Mouse (Mus musculus) lung, postnatal 0 days (tissue): ENCODE measurements around the gene Gm20388. TPM values are rescaled to one million over a fixed set of nuclear protein-coding genes. Genes with fewer than 3 reads are reported as not detected.
A peak's percentile ranks its signal among the peaks of the same experiment; 100 is the strongest.

ENCODE experiments used
- ATAC-seq: fragments of 200-750 bp; cut with Nextera tagmentation; 2 replicates; pipeline ENCODE4 v1.8.0; 2017; ENCODE audit warnings: moderate library complexity
- DNase-seq: peaks from one replicate; pipeline ENCODE4 v3.0.0-alpha.2; 2016; ENCODE audit warnings: low spot score
- H3K27ac ChIP-seq: fragments of 300-500 bp; sonication (generic); 2 replicates; pipeline ENCODE4 v1.5.1; 2014; ENCODE audit warnings: antibody characterized with exemption, mild to moderate bottlenecking, low read length, mixed read lengths
- H3K27me3 ChIP-seq: fragments of 300-500 bp; sonication (generic); replicated peaks from 2 replicates; pipeline ENCODE4 v1.6.1; 2014; ENCODE audit warnings: low read length, mixed read lengths; ENCODE audit not compliant: insufficient read depth
- H3K36me3 ChIP-seq: fragments of 300-500 bp; sonication (generic); 2 replicates; pipeline ENCODE4 v1.6.1; 2014; ENCODE audit warnings: low read length, mixed read lengths; ENCODE audit not compliant: insufficient read depth
- H3K4me1 ChIP-seq: fragments of 300-500 bp; sonication (generic); 2 replicates; pipeline ENCODE4 v1.6.1; 2014; ENCODE audit warnings: antibody characterized with exemption, low read depth, low read length, mixed read lengths; ENCODE audit not compliant: insufficient read depth
- H3K4me2 ChIP-seq: fragments of 300-500 bp; sonication (generic); replicated peaks from 2 replicates; pipeline ENCODE4 v1.6.1; 2014; ENCODE audit warnings: low read depth, mild to moderate bottlenecking, low read length, moderate library complexity, mixed read lengths
- H3K4me3 ChIP-seq: fragments of 300-500 bp; sonication (generic); 2 replicates; pipeline ENCODE4 v1.5.1; 2014; ENCODE audit warnings: low read depth, low read length
- H3K9ac ChIP-seq: fragments of 300-500 bp; sonication (generic); replicated peaks from 2 replicates; pipeline ENCODE4 v1.6.1; 2014; ENCODE audit warnings: low read depth, mild to moderate bottlenecking
- H3K9me3 ChIP-seq: fragments of 300-500 bp; sonication (generic); 2 replicates; pipeline ENCODE4 v1.6.1; 2016; ENCODE audit warnings: low read length, mixed read lengths
- CTCF ChIP-seq: IDR thresholded peaks from 2 replicates; pipeline ENCODE4 v1.5.1; 2016; ENCODE audit warnings: antibody characterized with exemption, mild to moderate bottlenecking
- EP300 ChIP-seq: IDR thresholded peaks from 2 replicates; pipeline ENCODE4 v1.6.1; 2016; ENCODE audit warnings: antibody characterized with exemption, mild to moderate bottlenecking, control low read depth
- WGBS: fragments of 180-500 bp; shearing (Covaris S2); extraction: QIAGEN DNeasy Blood & Tissue Kit; methylation state at CpG from one replicate; pipeline ENCODE4 v1.1.7; 2014; 5-methylcytosine and 5-hydroxymethylcytosine counted together
- microRNA counts: library from miRNA; unstranded; fragments of <30 nt; microRNA quantifications from one replicate; lab custom pipeline; 2015
- microRNA-seq: library from miRNA; unstranded; fragments of <30 nt; microRNA quantifications from one replicate; pipeline ENCODE4, GENCODE M21; 2016
- polyA plus RNA-seq: library from polyadenylated mRNA; unstranded; fragments of >200 nt; fragmentation: Nextera tagmentation; extraction: Ambion mirVana; gene quantifications from 2 replicates; pipeline ENCODE4 v1.2.1, GENCODE M21; 2015

The Gm20388 gene
- polyA plus RNA-seq, 1 experiment from 2014 or later = not detected

GRCm38 (mm10) chr8:124391191-124391590, 4480.6 kb downstream of the Gm20388 start:
- no peak for TF ChIP-seq EP300
- no peak for TF ChIP-seq CTCF
- Histone ChIP-seq H3K4me3 (no peak overlapping the region), H3K9ac (no peak overlapping the region)

GRCm38 (mm10) chr8:124392271-124393012, 4481.8 kb downstream of the Gm20388 start:
- Histone ChIP-seq H3K36me3 (no peaks in the 10 kb centered on the region), H3K27ac (no peak overlapping the region), H3K4me3 (no peak overlapping the region), H3K27me3 (no peaks in the 10 kb centered on the region), H3K9ac (no peak overlapping the region), H3K4me2 (no peak overlapping the region), H3K9me3 (no peaks in the 10 kb centered on the region), H3K4me1 (no peaks in the 10 kb centered on the region; the same call in 1 of the 2 replicates)
- ATAC-seq = no peak
- DNase-seq = no peak
- no peak for TF ChIP-seq CTCF
- no peak for TF ChIP-seq EP300
- 61% methylated on average over 10 of the region's 10 CpGs for WGBS

More at GRCm38 (mm10) chr8:124391191-124391590, 4480.6 kb downstream of the Gm20388 start:
- ATAC-seq (no peak), DNase-seq (no peak)
- H3K27ac ChIP-seq = no peak overlapping the region
- no peak overlapping the region for H3K4me2 ChIP-seq
- H3K4me1 ChIP-seq = no peaks in the 10 kb centered on the region
- no peaks in the 10 kb centered on the region for H3K36me3 ChIP-seq
- H3K27me3 ChIP-seq = no peaks in the 10 kb centered on the region
- 84% methylated on average over 7 of the region's 7 CpGs for WGBS
- H3K9me3 ChIP-seq = no peaks in the 10 kb centered on the region

GRCm38 (mm10) chr8:124393013-124393412, 4482.4 kb downstream of the Gm20388 start:
- ATAC-seq = no peak
- no peak overlapping the region for H3K4me3 ChIP-seq
- H3K27me3 ChIP-seq = no peaks in the 10 kb centered on the region
- no peaks in the 10 kb centered on the region for H3K9me3 ChIP-seq
- H3K36me3 ChIP-seq = no peaks in the 10 kb centered on the region
- no peak for TF ChIP-seq CTCF
- H3K9ac ChIP-seq = no peak overlapping the region
- no peak overlapping the region for H3K27ac ChIP-seq
- no peak for DNase-seq
- H3K4me1 ChIP-seq = no peaks in the 10 kb centered on the region; the same call in 1 of the 2 replicates
- no peak overlapping the region for H3K4me2 ChIP-seq
- WGBS = 74% methylated on average over 5 of the region's 5 CpGs

DNA sequence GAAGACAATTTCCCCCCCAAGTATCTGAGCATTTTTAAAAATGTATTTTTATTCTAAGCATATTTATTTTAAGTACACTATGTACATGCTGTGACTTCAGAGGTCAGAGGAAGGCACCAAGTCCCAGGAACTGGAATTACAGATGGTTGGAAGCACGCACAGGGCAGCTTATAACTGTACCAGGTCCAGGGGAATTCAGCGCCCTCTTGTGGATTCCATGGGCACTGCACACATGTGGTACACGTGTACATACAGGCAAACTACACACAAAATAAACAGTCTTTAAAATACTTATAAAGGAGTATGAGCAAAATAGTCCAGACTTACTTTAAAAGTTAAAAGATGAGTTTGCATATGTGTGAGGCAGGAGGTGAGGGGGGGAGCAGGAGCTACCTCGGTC, 4483.3 kb downstream of the Gm20388 start:
- 79% methylated on average over 4 of the region's 4 CpGs for WGBS
- H3K9me3 ChIP-seq = no peaks in the 10 kb centered on the region
- no peak overlapping the region for H3K4me2 ChIP-seq
- no peak overlapping the region for H3K27ac ChIP-seq
- H3K36me3 ChIP-seq = no peaks in the 10 kb centered on the region
- H3K9ac ChIP-seq = no peak overlapping the region
- no peak for ATAC-seq
- H3K27me3 ChIP-seq = no peaks in the 10 kb centered on the region
- H3K4me3 ChIP-seq = no peak overlapping the region
- TF ChIP-seq EP300 = no peak
- TF ChIP-seq CTCF = peak; percentile 40
- no peak for DNase-seq
- H3K4me1 ChIP-seq = no peaks in the 10 kb centered on the region; the same call in 1 of the 2 replicates

- WGBS = 60% methylated on average over 7 of the region's 7 CpGs
- H3K4me2 ChIP-seq = no peak overlapping the region
- no peak overlapping the region for H3K9ac ChIP-seq
- no peak overlapping the region for H3K4me3 ChIP-seq
- ATAC-seq (no peak), DNase-seq (no peak)
- TF ChIP-seq CTCF = no peak
- no peak for TF ChIP-seq EP300
- no peaks in the 10 kb centered on the region; the same call in 1 of the 2 replicates for H3K4me1 ChIP-seq
- H3K9me3 ChIP-seq = no peaks in the 10 kb centered on the region
- H3K27ac ChIP-seq = no peak overlapping the region
- no peaks in the 10 kb centered on the region for H3K36me3 ChIP-seq
- no peaks in the 10 kb centered on the region for H3K27me3 ChIP-seq
Observed at GRCm38 (mm10) chr8:124394951-124395350, 4484.3 kb downstream of the Gm20388 start.

MicroRNAs within 50 kb of the gene (microRNA counts, 519-probe panel; counts per million panel counts)
- microRNA mmu-miR-1967 (lab: Ali Mortazavi, UCI) = not detected

Small RNAs within 50 kb of the gene (microRNA-seq; reads per million reads assigned to microRNA genes)
- not detected for gene Gm22715
- gene Gm24366 = not detected
- not detected for gene Gm27530
- gene Mir1967 = not detected
- not detected for gene Mir6396
- gene Mir7079 = not detected
- gene Mir7080 = not detected
- gene Mir7237 = not detected
- not detected for gene Mir7687

Other genes starting within 250 kb of the Gm20388 start
- 130 and 164 TPM in 2 replicates for gene Wfdc1, start 244.5 kb upstream of the Gm20388 start, polyA plus RNA-seq
- gene Atp2c2, start 210.8 kb upstream of the Gm20388 start, polyA plus RNA-seq = 1.5 and 2.1 TPM in 2 replicates
- 7.9 and 9.7 TPM in 2 replicates for gene Tldc1, start 132.4 kb upstream of the Gm20388 start, polyA plus RNA-seq
- gene Cotl1, start 70.3 kb upstream of the Gm20388 start, polyA plus RNA-seq = 54.3 and 54.6 TPM in 2 replicates
- gene Klhl36, start 48.6 kb upstream of the Gm20388 start, polyA plus RNA-seq = 11.4 and 11.6 TPM in 2 replicates
- 38.1 and 40.3 TPM in 2 replicates for gene Usp10, start 481 bp upstream of the Gm20388 start, polyA plus RNA-seq
- 9.7 and 16.8 TPM in 2 replicates for gene Crispld2, start 81.6 kb downstream of the Gm20388 start, polyA plus RNA-seq
- gene Zdhhc7, start 190.6 kb downstream of the Gm20388 start, polyA plus RNA-seq = 31.0 and 33.0 TPM in 2 replicates
- gene 6430548M08Rik, start 203.3 kb downstream of the Gm20388 start, polyA plus RNA-seq = 16.3 and 16.6 TPM in 2 replicates